Mouse (Mus musculus) lung, postnatal 0 days (tissue): ENCODE data around the gene Cables2.

Experiments used
- CTCF ChIP-seq: IDR thresholded peaks from 2 replicates; pipeline ENCODE4 v1.5.1; 2016; ENCODE audit warnings: antibody characterized with exemption, mild to moderate bottlenecking
- EP300 ChIP-seq: IDR thresholded peaks from 2 replicates; pipeline ENCODE4 v1.6.1; 2016; ENCODE audit warnings: antibody characterized with exemption, mild to moderate bottlenecking, control low read depth

DNA sequence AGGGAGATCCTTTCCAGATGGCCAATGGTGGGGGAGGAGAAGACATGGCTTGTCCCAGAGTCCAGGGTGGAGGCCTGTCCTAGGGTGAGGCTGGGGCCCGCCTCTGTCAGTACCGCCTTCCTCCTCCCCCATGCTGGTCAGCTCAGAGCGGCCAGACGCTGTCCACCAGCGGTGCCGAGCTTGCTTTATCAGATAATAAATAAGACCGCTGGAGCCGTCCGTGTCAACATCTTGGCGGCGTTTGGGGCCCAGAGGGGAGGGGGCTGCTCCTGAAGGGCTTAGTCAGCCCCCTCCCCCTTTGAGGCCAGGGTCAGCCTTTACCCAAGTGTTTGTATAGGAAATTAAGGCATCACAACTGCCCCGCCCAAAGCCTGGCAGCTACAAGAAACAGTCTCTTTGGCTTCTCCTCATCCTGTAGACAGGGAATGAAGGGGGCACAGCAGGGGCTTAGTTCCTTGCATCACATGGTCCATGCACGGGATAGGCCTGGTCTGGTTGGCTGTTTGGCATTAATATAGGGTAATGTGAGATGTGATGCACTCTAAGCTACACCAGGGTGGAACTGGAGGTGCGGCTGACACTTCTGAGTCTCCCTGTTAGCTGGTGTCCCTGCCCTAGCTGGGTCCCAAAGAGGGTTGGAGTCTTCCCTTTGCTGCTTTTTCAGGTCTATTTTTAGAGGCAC lies 49.5 kb upstream of the Cables2 start:
- TF ChIP-seq CTCF: no peak
- TF ChIP-seq EP300: no peak
